Mouse (Mus musculus): ENCODE measurements around the gene Zbtb7b.
"Not testable (repeated sequence)": the region's sequence is repeated elsewhere in the genome, so short reads cannot be mapped to it uniquely, and the experiment has no call there.

Zbtb7b gene

GRCm38 (mm10) chr3:89394006-89394893 lies at the start of gene Zbtb7b:
Gene Zbtb7b (minus strand): TSS chr3:89394776.
- peak; percentile 56 for DNase-seq

GRCm38 (mm10) chr3:89440691-89441090 lies 46.1 kb upstream of the Zbtb7b start:
- DNase-seq, result no peak

DNA sequence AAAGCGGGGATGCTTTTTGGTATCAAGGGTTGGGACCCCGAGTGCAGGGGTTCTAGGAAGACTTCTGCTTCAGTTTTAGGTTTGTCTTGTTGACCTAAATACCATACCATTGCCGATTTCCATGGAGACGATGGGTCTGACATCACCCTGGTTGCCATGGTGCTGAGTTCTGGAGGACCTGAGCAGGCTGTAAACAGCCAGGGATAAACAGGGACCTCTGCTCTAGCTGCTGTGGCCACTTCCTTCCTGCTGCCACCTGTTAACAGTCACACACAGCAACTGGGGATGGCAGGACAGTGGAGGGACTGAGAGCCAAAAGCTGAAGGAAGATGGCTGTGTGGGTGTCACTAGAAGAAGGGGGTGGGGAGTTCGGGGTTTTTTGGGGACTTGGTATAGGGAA lies 42.7 kb upstream of the Zbtb7b start:
- DNase-seq, result no peak

GRCm38 (mm10) chr3:89436176-89437113 lies 41.9 kb upstream of the Zbtb7b start, which contains the start of gene Pbxip1:
Gene Pbxip1 (plus strand): TSS chr3:89436706.
- DNase-seq, result no peak

GRCm38 (mm10) chr3:89435041-89435440 lies 40.5 kb upstream of the Zbtb7b start:
- no peak for DNase-seq

GRCm38 (mm10) chr3:89434532-89434931 lies 40.0 kb upstream of the Zbtb7b start:
- DNase-seq, result no peak

DNA sequence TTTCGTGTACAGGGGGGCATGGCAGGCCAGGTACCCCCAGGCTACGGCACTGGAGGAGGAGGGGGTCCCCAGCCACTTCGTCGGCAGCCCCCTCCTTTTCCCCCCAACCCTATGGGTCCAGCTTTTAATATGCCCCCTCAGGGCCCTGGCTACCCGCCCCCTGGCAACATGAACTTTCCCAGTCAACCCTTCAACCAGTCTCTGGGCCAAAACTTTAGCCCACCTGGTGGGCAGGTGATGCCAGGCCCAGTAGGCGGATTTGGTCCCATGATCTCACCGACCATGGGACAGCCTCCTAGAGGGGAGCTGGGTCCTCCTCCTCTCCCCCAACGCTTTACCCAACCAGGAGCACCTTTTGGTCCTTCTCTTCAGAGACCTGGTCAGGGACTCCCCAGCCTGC lies 38.0 kb upstream of the Zbtb7b start:
- DNase-seq, result no peak

- peak; percentile 99 for DNase-seq
These were observed 35.9 kb upstream of the Zbtb7b start, which contains the start of gene Pygo2 for GRCm38 (mm10) chr3:89430171-89431159. Gene Pygo2 (plus strand): TSS chr3:89430214.

- not testable (repeated sequence) for DNase-seq
These were observed 34.4 kb upstream of the Zbtb7b start for GRCm38 (mm10) chr3:89429021-89429420.

- no peak for DNase-seq
These were observed 31.3 kb upstream of the Zbtb7b start for GRCm38 (mm10) chr3:89425876-89426275.

- no peak for DNase-seq
These were observed 30.6 kb upstream of the Zbtb7b start for GRCm38 (mm10) chr3:89425141-89425525.

DNA sequence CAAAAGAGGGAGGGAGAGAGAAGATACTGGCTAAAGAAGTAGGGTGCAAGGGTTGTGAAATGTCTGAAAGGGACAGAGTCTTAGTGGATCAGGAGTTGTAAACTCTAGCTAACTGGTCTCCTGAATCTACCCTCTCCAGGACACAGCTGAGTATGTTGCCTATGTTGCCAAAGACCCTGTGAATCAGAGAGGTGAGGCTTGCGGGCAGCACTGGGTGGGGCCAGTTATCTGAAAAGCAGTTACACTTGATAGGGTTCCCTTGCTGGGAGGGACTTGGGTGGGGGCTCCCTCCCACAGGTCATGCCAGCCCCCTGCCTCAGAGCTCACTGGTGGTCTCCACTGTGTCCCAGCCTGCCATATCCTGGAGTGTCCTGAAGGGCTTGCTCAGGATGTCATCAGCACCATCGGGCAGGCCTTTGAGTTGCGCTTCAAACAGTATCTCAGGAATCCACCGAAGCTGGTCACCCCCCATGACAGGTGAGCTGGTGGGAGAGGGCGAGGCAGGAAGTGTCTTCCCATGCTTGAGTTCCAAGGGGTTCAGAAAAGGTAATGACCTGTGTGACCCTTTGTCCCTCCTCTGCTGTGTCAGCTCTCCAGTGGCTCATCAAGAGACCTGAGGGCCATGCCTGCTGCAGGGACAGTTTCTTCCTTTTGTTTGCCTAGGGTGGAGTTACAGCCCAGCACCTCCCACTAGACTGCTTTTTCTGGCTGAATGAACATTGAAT lies 30.0 kb upstream of the Zbtb7b start:
- DNase-seq, result no peak

GRCm38 (mm10) chr3:89422556-89423205 lies 28.1 kb upstream of the Zbtb7b start:
- DNase-seq, result no peak

- DNase-seq, result no peak
These were observed 27.4 kb upstream of the Zbtb7b start for GRCm38 (mm10) chr3:89421810-89422473.

DNA sequence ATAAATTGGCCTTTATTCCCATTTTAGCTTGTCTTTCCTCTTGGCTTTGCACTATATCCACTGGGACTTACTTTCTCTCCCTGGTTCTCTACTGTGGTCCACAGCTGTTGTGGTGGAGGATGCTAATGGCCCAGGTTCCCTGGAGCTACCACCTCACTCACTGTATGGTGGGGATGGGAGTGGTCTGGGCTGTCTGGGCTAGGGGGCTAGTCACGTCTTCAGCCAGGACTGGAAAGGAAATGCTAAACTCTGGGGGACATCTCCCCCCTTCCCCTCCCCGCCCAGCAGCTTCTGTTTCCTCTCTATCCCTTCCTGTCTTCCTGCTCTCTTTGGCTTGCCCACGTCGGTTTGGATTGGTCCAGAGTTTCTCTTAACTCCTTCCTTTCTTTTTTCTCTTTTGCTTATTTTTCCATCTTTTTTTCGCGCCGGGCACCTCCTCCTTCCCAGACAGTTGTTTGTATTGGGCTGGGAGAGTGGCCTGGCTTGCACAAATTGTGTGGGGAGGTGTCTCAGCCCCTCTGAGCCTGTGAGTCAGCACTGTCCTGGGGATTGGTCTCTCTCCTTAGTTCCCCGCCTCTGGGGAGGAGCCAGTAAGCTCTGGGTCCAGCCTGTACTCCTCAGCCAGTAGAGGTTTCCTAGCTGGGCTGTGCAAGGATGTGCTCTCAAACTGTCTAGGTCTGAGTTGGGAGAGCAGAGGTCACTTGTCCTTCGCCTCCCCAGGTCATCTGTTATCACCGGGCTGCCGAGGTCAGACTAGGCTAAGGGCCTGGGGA lies 26.6 kb upstream of the Zbtb7b start:
- DNase-seq, result peak; percentile 88

DNA sequence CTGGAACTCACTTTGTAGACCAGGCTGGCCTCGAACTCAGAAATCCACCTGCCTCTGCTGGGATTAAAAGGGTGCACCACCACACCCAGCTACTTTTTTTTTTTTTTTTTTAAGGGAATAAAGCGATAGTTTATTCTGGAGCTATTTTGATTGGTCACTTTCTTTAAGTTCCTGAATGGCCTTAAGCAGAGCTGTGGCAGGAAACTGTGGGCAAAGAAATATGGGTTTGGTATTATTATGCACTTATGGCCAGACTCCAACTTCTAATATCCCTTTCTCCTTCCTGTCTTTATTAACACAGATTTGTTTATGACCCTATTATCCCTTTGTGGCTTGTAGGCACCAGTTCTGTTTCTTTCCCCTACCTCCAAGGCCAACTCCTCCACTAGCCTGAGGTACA lies 25.8 kb upstream of the Zbtb7b start:
- no peak for DNase-seq

DNA sequence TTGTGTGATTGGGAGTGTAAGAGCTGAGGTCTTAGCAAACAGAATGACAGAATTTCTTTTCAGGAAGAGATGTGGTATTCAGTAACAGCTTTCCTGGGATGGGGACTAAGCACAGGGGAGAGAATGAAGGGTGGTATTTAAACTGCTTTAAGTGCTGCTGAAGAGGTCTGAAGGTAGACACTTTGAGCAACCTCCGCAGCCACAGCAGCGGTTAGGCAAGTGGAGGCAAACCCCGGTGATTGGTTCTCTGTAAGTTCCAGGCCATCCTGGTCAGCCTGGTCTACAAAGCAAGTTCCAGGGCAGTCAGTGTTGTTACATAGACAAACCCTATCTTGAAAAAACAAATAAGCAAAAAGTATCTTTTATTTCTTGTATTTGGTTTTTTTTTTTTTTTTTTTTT lies 25.4 kb upstream of the Zbtb7b start:
- DNase-seq, result no peak

- DNase-seq, result no peak
These were observed 25.0 kb upstream of the Zbtb7b start for GRCm38 (mm10) chr3:89419571-89419970.

DNA sequence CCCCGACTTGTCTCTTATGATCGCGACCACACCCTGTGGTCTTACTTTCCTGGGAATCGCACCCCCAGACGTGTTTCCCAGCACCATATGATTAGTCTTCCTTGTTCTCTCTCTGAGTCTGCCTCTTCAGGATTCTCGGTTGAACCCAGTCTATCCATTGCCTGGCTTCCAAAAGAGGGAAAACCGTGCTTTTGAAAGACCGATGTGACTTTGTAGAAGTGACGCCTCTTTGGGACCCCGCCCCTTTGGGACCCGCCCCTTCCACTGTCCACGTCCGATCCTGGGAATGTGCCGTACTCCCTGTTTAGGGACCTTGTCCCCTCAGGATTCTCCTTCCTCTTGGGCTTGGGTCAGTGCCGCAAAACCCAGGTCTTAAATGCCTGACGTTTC lies 24.3 kb upstream of the Zbtb7b start:
- no peak for DNase-seq
